Mouse (Mus musculus) neutrophil, adult 5-6 weeks (primary cell): ENCODE results near the gene Nckap1. TPM values are rescaled to one million over a fixed set of nuclear protein-coding genes. Genes with fewer than 3 reads are reported as not detected.

Experiments
- ATAC-seq: fragments of 151-379, 151-347 bp; 2 replicates; pipeline ENCODE4 v1.8.0; 2017; ENCODE audit warnings: mild to moderate bottlenecking, moderate TSS enrichment; ENCODE audit not compliant: insufficient number of reproducible peaks, poor library complexity, low FRiP score, severe bottlenecking; ENCODE audit errors: extremely low read depth
- total RNA-seq: library from RNA; stranded (forward); fragments of 200-1000 nt; gene quantifications from 2 replicates; pipeline ENCODE4 v1.2.3, GENCODE M21; 2017

Gene Nckap1
- 4.8 and 8.0 TPM in 2 replicates for total RNA-seq

DNA sequence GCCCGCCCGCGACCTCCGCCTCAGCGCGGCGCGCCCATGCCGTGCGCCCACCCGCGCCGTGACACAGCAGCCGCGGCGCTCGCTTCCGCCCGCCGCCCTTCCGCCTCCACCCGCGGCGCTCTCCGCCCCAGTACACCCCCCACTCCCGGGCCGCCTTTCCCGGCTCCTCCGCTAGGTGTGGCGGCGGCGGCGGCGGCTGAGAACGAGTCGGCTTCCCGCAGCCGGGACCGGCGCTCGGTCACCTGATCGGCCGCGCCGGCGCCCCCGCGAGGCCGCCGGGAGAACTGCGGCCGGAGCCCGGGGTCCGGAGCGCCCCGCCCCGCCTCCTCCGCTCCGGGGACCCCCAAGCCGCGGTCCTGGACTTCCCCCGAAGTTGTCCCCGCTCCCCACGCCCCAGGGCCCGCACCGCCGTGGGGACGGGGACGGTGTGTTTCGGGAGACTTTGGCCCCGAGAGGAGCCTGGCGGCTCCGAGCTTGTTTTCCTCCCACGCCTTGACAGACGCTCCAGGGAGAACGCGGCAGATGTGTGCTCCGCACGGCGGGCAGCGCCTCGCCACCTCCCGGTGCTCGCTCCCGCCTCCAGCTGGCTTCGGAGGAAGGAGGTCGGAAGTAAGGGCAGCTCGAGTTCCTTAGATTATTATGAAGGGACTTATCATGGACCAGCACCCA lies at the start of gene Nckap1:
Nckap1 (minus strand) TSS at position 338 of the 669 bp plus-strand sequence.
- ATAC-seq = 0 out of 2 replicates have a peak, but pooled peaks have one; percentile 42

DNA sequence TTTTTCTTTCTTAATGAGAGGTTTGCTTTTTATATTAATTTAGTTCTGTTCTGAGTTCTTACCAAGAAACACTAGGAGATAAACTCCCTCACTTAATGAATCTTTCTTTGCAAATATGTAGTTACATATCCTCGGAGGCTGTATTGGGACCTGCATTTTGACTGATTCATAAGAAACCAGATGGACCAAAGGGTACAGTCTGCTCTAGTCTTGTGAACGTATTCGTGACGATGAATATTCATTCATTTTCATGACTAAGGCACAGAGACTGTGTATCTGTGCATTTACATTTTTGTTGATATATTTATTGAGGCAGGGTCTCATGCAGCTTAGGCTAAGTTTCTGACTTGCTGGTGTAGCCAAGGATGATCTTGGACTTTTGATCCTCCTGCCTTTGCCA lies 43.3 kb upstream of the Nckap1 start:
- ATAC-seq = no peak

DNA sequence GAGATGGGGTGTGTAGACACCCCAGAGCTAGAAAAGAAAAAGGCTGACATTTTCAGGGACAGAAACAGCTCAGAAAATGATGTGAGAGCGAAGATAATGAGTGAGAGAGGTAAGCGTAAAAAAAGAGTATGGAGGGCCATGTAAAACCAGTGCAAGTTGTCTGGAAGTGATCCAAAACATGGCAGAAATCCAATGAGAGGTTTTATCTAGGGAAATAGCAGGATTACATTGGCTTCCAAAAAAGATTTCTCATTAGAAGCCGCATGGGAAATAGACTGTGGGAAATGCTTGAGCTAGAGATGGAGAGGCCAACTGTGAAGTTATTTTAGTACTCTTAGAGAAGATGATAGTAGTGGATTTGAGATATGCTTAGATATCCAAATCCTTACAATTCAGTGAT lies 40.7 kb upstream of the Nckap1 start:
- no peak for ATAC-seq

DNA sequence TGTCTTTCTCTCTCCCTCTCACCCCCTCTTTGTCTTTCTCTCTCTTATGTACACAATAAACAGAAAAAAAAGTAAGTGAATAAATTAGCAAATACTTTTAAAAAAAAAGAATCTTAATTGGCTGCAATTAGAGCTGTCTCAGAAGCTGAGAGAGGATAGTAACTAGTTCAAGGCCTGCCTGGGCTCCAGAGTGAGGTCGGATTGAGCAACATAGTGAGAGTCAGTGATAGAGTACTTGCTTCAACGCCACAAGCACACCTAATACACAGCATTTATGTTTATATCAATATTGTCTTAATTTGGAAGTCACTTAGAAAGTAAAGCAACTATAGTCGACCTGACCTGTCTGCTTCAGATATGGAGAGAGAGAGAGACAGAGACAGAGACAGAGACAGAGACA lies 37.8 kb upstream of the Nckap1 start:
- ATAC-seq = no peak

DNA sequence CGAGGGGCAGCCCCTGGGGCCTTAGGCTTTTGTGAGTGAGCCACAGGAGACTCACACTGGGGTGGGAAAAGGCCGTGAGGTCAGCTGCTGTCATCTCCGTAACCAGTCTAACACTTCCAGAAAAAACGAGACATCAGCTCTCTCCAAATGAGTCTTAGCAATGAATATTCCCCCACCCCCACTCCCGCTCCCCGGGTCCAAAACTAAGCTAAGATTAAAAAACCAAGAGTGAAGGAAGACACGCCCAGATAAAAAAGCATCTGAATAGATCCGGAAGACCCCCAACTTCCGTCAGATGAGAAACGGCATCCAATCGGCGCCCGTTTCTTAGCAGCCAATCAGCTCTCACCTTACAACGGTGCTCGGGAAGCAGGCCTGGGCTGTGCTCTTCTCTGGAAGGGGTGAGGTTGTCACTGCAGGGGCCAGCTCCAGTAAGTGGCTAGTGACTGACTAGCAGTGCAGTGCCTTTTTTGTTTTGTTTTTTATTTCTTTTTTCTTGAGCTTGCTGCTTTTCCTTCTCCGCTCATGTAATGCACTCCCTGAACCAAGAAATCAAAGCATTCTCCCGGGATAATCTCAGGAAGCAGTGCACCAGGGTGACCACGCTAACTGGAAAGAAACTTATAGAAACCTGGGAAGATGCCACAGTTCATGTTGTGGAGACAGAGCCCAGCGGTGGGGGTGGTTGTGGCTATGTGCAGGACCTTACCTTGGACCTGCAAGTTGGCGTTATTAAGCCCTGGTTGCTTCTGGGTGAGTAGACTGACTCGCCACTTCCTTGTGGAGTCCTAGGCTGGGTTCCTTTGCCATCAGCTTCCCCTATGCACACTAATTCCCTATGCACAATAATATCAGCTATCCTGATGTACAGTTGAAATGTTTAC lies 35.9 kb upstream of the Nckap1 start, which contains the start of the genes Dusp19 and Nup35:
Dusp19 (plus strand) TSS at position 192 of the 884 bp plus-strand sequence.
Nup35 (plus strand) TSS at position 383 of the 884 bp plus-strand sequence.
- peak; percentile 98 for ATAC-seq

DNA sequence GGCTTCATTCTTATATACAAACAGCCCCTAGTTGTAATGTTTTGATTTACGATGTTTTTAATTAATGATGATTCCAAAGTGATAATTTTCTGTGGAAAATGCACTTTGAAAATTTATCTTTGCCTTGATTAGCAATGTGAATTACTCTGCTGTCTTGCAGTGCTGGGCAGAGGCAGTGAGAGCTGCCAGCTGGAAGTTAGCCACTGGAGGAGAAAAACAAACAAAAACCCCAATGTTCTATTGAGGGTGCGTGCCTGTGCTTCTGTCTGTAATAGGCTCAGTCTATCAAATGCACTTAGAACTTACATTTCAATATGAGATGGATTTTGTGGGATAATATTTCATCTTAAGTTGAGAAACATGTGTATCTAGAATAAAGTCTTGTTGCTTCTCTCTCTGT lies 31.6 kb upstream of the Nckap1 start:
- ATAC-seq = no peak

DNA sequence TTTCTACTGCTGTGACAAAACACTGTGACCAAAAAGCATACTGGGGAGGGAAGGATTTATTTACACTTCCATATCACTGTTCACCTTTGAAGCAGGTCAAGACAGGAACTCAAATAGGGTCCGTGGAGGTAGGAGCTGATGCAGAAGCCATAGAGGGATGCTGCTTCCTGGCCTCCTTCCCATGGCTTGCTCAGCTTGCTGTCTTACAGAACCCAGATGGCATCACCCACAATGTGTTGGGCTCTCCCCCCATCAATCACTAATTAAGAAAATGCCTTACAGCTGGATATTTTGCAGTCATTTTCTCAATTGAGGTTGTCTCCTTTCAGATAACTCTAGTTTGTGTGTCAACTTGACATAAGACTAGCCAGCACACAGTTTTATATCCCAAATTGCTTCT lies 31.1 kb upstream of the Nckap1 start:
- ATAC-seq = no peak

DNA sequence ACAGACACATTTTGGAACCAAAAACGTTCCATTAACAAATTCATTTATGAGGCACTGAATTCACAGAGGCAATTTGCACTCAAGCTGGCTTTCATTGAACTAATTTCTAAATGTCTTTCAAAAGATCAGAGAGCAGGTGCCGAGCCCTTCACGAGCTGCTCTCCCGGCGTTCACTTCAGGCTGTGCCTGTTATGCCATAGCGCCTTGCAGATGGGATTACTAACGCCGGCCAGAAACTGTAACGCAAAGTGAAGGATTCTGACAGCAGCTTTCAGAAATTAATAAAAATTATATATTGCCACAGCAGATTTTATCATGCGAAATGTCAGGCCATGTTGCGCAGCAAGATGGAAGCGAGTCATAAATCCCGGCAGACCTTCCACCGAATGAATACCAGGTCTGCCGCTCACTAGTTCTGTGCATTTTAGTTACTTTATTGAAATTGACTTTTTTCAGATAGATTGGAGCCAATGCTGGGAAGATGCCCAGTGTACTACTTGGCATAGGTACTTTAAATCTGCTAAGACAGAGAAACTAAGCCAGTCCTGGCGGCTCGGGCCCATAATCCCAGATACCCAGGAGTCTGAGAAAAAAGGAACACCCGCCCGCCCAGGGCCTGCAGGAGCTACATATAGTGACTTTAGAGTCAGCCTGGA lies 22.7 kb upstream of the Nckap1 start:
- ATAC-seq = no peak

DNA sequence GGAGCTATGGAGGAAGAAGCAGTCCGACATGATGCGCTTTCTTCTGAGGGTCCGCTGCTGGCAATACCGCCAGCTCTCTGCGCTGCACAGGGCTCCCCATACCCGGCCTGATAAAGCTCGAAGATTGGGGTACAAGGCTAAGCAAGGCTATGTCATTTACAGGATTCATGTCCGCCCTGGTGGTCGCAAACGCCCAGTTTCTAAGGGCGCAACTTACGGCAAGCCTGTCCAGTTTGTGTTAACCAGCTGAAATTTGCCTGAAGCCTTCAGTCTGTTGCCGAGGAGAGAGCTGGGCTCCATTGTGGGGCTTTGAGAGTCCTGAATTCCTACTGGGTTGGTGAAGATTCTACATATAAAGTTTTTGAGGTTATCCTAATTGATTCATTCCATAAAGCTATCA lies 21.6 kb upstream of the Nckap1 start:
- ATAC-seq = no peak

DNA sequence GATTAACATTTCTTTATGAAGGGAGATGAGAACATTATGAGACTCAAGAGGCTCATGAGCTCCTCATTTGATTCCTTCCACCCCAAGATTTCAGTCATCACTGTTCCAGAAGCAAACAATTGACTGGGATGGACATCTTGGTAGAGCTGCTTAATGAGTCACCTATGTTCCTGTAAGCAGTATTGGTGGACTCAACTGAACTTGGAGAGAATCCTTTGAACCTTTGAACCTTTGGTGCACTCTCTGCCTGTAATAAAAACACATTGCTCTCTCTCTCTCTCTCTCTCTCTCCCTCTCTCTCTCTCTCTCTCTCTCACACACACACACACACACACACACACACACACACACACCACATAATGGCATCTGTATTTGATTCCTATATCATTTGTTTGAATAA lies 19.4 kb upstream of the Nckap1 start:
- ATAC-seq = no peak

DNA sequence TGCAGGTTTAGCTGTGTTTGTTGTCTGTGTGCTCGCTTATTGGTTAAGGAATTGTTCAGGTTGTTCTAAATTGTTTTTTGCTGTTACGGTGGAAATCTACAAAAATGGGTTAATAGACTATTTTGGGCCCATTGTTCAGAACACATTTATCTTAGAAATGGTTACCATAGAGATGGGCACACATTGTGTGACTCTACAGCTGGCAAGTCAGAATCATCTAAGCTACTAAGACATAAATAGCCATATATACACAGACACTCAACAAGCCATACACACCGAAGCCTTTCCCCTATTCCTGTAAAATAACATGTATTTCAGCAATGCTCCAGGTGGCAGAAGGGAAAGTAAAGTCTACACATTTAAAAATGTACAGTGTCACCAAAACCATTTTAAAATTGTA lies 18.7 kb upstream of the Nckap1 start:
- ATAC-seq = no peak

DNA sequence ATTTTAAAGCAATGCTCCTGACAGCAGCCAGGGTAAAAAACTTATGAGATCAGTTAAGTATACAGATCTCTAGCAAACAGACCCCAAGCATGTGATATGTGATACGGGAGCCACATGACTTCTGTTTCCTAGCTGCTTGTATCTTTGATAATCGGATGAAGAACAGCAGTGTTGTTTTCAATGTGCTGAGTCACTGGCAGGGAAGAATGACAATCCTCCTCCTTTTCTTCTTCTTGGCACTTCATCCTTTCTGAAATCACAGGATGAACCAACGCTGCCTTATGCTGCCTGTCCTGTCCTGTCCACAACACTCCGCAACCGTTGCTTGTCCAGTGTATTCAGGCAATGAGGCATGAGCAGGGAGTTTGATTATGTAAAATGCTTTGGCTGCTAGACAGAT lies 15.8 kb upstream of the Nckap1 start:
- ATAC-seq = no peak

DNA sequence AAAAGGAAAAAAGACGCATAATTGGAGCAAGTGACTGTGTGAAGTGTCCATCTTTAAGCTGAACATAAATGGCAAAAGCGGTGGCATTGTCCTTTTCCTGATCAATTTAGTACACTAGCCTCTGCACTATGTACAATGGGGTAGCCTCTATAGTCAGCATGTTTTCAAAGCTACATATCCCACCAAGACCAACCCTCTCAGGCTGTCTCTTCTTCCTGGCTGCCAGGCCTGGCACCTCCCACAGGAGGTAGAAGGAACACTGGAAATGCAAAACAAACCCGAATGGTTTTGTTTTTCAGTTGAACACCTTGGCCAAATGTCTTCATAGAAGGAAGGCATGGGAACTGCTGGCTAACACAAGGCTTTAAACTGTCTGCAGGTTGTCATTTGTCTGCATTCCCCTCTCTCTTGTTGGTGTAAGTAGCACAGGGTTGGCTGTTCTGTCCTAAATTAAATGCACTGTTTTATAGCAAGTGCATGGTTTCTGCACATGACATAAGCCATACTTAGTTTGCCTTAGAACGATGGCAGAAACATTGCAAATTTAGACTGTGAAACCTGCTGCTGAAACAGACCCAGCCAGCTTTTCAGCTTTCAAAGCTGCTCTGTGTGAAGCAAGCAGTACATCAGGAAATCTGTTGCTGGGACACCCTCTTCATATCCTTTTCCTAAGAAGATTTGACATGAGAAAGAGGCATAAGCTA lies 13.2 kb upstream of the Nckap1 start:
- ATAC-seq = no peak

DNA sequence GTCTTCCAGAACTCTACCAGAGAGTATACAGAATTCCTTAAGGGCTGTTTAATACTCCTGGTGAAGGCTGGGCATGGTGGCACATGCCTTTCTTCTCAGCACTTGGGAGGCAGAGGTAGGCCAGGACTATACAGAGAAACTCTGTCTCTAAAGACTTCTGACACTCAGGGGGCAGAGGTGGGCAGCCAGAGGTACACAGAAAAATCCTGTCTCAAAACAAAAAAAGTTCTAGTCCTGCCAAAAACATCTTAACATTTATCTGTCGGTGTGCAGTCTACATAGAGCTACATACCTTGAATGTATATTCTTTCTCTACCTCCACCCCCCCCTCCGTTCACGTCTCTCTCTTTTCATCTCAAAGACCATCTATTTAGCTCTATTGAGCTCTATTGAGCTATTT lies 1.2 kb upstream of the Nckap1 start:
- ATAC-seq = no peak

DNA sequence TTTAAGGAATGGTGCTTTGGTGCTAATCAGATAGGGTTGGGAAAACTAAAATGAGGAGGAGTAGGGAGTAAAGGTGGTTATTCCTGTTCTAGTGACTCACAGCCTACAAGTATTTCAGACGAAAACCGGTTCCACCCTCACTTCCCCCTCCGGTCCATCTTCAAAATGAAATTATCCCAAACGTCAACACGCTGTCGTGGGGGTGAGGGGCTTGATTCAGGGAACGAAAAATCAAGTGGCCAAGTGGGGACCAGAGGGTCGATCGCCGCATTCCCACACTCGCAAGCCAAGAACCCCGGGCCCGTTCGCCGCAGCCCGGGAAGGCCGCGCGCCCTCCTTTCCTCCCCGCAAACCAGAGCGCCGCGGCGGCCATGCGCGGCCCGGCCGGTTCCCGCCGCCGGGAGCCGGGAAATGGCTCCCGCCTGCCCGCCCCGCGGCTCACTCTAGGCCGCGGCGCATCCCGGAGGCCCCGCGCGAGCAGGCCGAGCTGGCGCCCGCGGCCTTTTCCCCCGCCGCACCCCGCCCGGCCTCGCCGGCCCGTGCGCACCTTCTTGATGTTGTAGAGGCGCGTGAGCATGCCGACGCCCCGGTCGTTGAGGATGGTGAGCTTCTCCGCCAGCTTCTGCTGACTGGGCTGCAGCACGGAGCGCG lies 744 bp downstream of the Nckap1 start:
- ATAC-seq = no peak

DNA sequence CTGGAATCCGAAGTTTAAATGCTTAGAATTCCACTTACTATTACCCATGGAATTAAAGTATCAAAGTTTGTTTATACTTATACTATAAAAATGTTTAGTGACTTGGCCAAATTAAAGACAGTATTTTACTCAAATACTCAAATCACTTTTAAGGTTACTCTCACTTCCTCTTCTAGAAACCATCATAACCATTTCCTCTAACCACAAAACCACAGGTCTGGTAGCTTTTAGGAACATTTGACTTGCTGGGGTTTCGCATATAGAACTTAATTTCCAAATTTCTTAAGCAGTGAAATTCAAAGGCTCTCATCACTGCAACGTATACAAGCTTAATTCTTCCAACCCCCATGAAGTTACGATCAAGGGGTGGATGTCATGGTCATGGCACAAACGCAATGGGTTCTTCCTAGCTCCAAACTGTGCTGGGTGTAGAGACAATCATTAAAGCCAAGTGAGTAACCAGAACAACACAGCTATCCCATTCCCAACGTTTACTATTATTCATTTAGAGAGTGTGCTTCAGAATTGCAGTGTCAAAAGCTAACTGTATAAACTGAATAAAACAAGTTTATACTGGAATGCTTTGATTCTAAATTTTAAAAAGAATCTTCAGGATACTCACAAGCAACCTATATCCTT lies 1.8 kb downstream of the Nckap1 start:
- ATAC-seq = peak; percentile 53; the same call in 1 of the 2 replicates

DNA sequence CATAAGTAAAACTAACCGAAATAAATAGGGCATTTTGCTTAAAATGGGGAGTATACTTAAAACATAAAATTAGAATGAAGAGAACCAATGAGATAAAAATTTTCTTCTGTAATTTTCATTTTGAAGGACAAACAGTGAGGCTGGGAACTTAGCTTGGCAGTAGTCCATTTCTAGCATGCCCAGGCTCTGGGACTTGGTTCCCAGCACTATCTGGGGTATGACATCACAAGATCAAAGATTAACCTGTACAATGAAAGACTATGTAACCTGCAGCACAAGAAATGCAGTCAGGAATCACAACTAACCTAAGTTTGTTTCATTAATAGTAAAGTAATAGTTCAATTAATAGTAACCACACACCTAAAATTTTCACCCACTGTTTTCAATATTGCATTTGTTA lies 3.9 kb downstream of the Nckap1 start:
- ATAC-seq = no peak

DNA sequence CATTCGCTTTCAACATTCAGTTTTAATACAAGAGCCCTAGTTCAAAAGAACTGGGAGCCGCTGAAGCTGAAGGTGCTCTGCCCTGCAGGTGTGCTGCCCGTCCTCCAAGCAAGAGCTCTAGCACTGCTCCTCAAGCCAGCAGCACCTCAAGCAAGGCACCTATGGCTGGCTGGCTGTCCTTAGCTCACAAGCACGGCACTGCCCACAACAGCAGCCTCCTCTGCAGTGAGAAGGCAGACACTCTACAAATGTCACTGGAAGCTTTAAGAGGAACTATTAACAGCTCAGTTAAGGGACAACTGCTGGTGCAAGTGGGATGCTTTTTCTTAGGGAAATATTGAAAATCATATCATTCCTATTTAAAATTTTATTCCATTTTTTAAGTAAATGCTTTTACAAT lies 10.5 kb downstream of the Nckap1 start:
- no peak for ATAC-seq
